In the genomic region with DNA sequence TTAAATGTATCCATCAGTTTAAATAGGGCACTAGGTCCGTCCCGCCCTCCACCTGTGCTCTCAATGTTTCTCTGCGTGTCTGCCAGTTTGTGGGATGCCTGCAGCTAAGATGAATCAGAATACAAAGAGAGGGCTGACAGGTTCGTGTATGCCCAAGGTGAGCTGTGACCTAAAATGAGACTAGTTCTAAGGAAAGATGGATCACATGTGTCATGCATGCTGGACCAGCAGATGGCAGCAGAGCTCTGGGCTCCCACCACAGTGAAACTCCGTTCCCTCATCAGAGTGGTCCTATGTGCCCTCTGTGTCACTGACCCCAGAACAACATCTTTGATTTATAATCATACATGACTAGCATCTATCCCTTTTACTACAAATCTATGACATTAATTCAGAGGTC, we compare ENCODE assay signal across 8 mouse cellular contexts.
DNase-seq lines count a peak whose midpoint lies in the region; ATAC-seq and TF ChIP-seq lines count a peak whose summit lies in the region.

No protein-coding gene starts in this region.

- peaks cover 15% of the 10 kb centered on the region for H3K4me1 ChIP-seq in embryonic facial prominence, embryonic 15.5 days
- peaks cover 8% of the 10 kb centered on the region; the same call in 1 of the 2 replicates for H3K4me1 ChIP-seq in heart, embryonic 10.5 days
- H3K4me1 ChIP-seq in limb, embryonic 13.5 days, result peaks cover 14% of the 10 kb centered on the region
- H3K4me1 ChIP-seq in midbrain, embryonic 14.5 days (ENCODE audit: control insufficient read depth, insufficient read depth, low read length), result peaks cover 18% of the 10 kb centered on the region
- H3K4me1 ChIP-seq in stomach, postnatal 0 days (replicated peaks; ENCODE audit: control insufficient read depth, insufficient read depth), result peaks cover 6% of the 10 kb centered on the region; the same call in 1 of the 2 replicates

- no peaks in the 10 kb centered on the region for H3K9me3 ChIP-seq in embryonic facial prominence, embryonic 15.5 days (replicated peaks)
- H3K9me3 ChIP-seq in heart, embryonic 10.5 days, result no peaks in the 10 kb centered on the region
- no peaks in the 10 kb centered on the region for H3K9me3 ChIP-seq in limb, embryonic 13.5 days
- no peaks in the 10 kb centered on the region for H3K9me3 ChIP-seq in midbrain, embryonic 14.5 days (ENCODE audit: control insufficient read depth, low read length)
- H3K9me3 ChIP-seq in stomach, postnatal 0 days (ENCODE audit: control insufficient read depth, low read length), result no peaks in the 10 kb centered on the region

- no peak overlapping the region for H3K27ac ChIP-seq in embryonic facial prominence, embryonic 15.5 days (replicated peaks)
- no peak overlapping the region for H3K27ac ChIP-seq in heart, embryonic 10.5 days
- no peak overlapping the region for H3K27ac ChIP-seq in limb, embryonic 13.5 days
- peak overlapping the region; percentile 92 for H3K27ac ChIP-seq in midbrain, embryonic 14.5 days (replicated peaks; ENCODE audit: low read depth, low read length)
- no peak overlapping the region for H3K27ac ChIP-seq in stomach, postnatal 0 days (replicated peaks)

- 0% methylated on average over 5 of the region's 5 CpGs for WGBS in embryonic facial prominence, embryonic 15.5 days
- WGBS in heart, embryonic 10.5 days, result 2% methylated on average over 5 of the region's 5 CpGs
- WGBS in limb, embryonic 13.5 days, result under 1% methylated on average over 5 of the region's 5 CpGs
- under 1% methylated on average over 5 of the region's 5 CpGs for WGBS in midbrain, embryonic 14.5 days
- 0% methylated on average over 5 of the region's 5 CpGs for WGBS in stomach, postnatal 0 days

- peaks cover 6% of the 10 kb centered on the region; the same call in 1 of the 2 replicates for H3K27me3 ChIP-seq in embryonic facial prominence, embryonic 15.5 days
- no peaks in the 10 kb centered on the region; the same call in 1 of the 2 replicates for H3K27me3 ChIP-seq in heart, embryonic 10.5 days (ENCODE audit: insufficient read depth, poor library complexity, severe bottlenecking)
- H3K27me3 ChIP-seq in limb, embryonic 13.5 days, result peaks cover 23% of the 10 kb centered on the region
- no peaks in the 10 kb centered on the region for H3K27me3 ChIP-seq in midbrain, embryonic 14.5 days (ENCODE audit: control insufficient read depth, insufficient read depth, low read length)
- H3K27me3 ChIP-seq in stomach, postnatal 0 days (ENCODE audit: control insufficient read depth, insufficient read depth, low read length), result no peaks in the 10 kb centered on the region

- H3K4me2 ChIP-seq in embryonic facial prominence, embryonic 15.5 days (replicated peaks), result peak overlapping the region; percentile 80
- H3K4me2 ChIP-seq in limb, embryonic 13.5 days (replicated peaks), result peak overlapping the region; percentile 91
- H3K4me2 ChIP-seq in midbrain, embryonic 14.5 days (ENCODE audit: low read length), result peak overlapping the region; percentile 95
- H3K4me2 ChIP-seq in stomach, postnatal 0 days (replicated peaks; ENCODE audit: low read depth), result peak overlapping the region; percentile 57

- no peak overlapping the region for H3K9ac ChIP-seq in embryonic facial prominence, embryonic 15.5 days
- peak overlapping the region; percentile 52 for H3K9ac ChIP-seq in limb, embryonic 13.5 days
- peak overlapping the region; percentile 80 for H3K9ac ChIP-seq in midbrain, embryonic 14.5 days (replicated peaks; ENCODE audit: low read length)
- H3K9ac ChIP-seq in stomach, postnatal 0 days (ENCODE audit: low read length), result no peak overlapping the region

- ATAC-seq in embryonic facial prominence, embryonic 15.5 days (ENCODE audit: insufficient number of reproducible peaks, low FRiP score, low TSS enrichment, low read depth), result no peak
- ATAC-seq in limb, embryonic 13.5 days (ENCODE audit: low FRiP score, low read depth), result no peak; the same call in 1 of the 2 replicates
- ATAC-seq in midbrain, embryonic 14.5 days (ENCODE audit: low FRiP score, low TSS enrichment), result peak; percentile 71; the same call in 1 of the 2 replicates
- ATAC-seq in stomach, postnatal 0 days (ENCODE audit: low FRiP score, low TSS enrichment), result no peak

- peak; percentile 14 for DNase-seq in CD4-positive helper T cell, adult 2 months (ENCODE audit: low read depth, low spot score)
- peak; percentile 90 for DNase-seq in brain, adult 2 months (ENCODE audit: low read depth, low spot score)
- peak; percentile 84 for DNase-seq in heart, embryonic 10.5 days (ENCODE audit: low spot score)
- peak; percentile 50 for DNase-seq in kidney, adult 9 months
- peak; percentile 93 for DNase-seq in midbrain, embryonic 14.5 days
- peak; percentile 66 for DNase-seq in stomach, postnatal 0 days (ENCODE audit: low spot score)

- peak overlapping the region; percentile 41 for H3K4me3 ChIP-seq in embryonic facial prominence, embryonic 15.5 days (replicated peaks)
- H3K4me3 ChIP-seq in heart, embryonic 10.5 days, result peak overlapping the region; percentile 61
- peak overlapping the region; percentile 45 for H3K4me3 ChIP-seq in limb, embryonic 13.5 days
- peak overlapping the region; percentile 43 for H3K4me3 ChIP-seq in midbrain, embryonic 14.5 days (replicated peaks; ENCODE audit: low read depth, low read length)
- peak overlapping the region; percentile 31 for H3K4me3 ChIP-seq in stomach, postnatal 0 days (ENCODE audit: low read depth, low read length)

- H3K36me3 ChIP-seq in embryonic facial prominence, embryonic 15.5 days, result no peaks in the 10 kb centered on the region
- no peaks in the 10 kb centered on the region for H3K36me3 ChIP-seq in heart, embryonic 10.5 days
- H3K36me3 ChIP-seq in limb, embryonic 13.5 days, result no peaks in the 10 kb centered on the region
- H3K36me3 ChIP-seq in midbrain, embryonic 14.5 days (ENCODE audit: control insufficient read depth, insufficient read depth, low read length), result no peaks in the 10 kb centered on the region
- H3K36me3 ChIP-seq in stomach, postnatal 0 days (ENCODE audit: control insufficient read depth, insufficient read depth, low read length), result no peaks in the 10 kb centered on the region

- TF ChIP-seq CTCF in stomach, postnatal 0 days (IDR thresholded peaks at IDR 0.05; ENCODE audit: low read depth), result peak; percentile 94

- no peak for TF ChIP-seq EP300 in stomach, postnatal 0 days (optimal IDR thresholded peaks at IDR 0.05)

Comparison
In these comparisons a context has a peak if more than half of its experiments do, and no peak if none do; other contexts are left out.
1. DNase-seq: peak in every context shown above with its lines; median percentile 93 in midbrain, embryonic 14.5 days; 90 in brain, adult 2 months; 84 in heart, embryonic 10.5 days; 66 in stomach, postnatal 0 days; 50 in kidney, adult 9 months; 14 in CD4-positive helper T cell, adult 2 months.
2. H3K9ac ChIP-seq: peak in limb, embryonic 13.5 days (single experiment) and midbrain, embryonic 14.5 days (single experiment); none in embryonic facial prominence, embryonic 15.5 days (single experiment) and stomach, postnatal 0 days (single experiment).
3. Peak in every context shown above with its lines, with median percentiles within 50 percentile points of each other: H3K4me2 ChIP-seq and H3K4me3 ChIP-seq.